Mouse (Mus musculus): ENCODE data around the gene Cenpp. TPM values are rescaled to one million over a fixed set of nuclear protein-coding genes. Genes with fewer than 3 reads are reported as not detected.
A peak's percentile ranks its signal among the peaks of the same experiment; 100 is the strongest.

Gene Cenpp
- total and polyA plus RNA-seq, 3 experiments = 0.57 to 2.4 (median 1.8) TPM

- TF ChIP-seq CTCF (IDR thresholded peaks at IDR 0.05) (no peak), EP300 (IDR thresholded peaks at IDR 0.05; ENCODE audit: insufficient read depth, low read depth, low read length) (no peak), POLR2A (IDR thresholded peaks at IDR 0.05; ENCODE audit: insufficient read depth, low read depth, low read length) (no peak)
- intact Hi-C loops (cut with DNase I) = no loop called here
- 84% methylated on average over 3 of the region's 3 CpGs for WGBS
- Histone ChIP-seq H3K9ac (ENCODE audit: low read depth, low read length) (no peak overlapping the region), H3K27ac (no peak overlapping the region), H3K4me1 (ENCODE audit: control insufficient read depth, insufficient read depth, low read length) (no peaks in the 10 kb centered on the region), H3K4me3 (no peak overlapping the region), H3K27me3 (ENCODE audit: control insufficient read depth, insufficient read depth, low read length) (no peaks in the 10 kb centered on the region), H3K36me3 (ENCODE audit: control insufficient read depth, insufficient read depth, low read length) (no peaks in the 10 kb centered on the region), H3K79me2 (replicated peaks; ENCODE audit: control insufficient read depth, insufficient read depth, low read length) (no peaks in the 10 kb centered on the region)
- no peak for DNase-seq
These were observed 82.2 kb downstream of the Cenpp start for GRCm38 (mm10) chr13:49570371-49570770.

GRCm38 (mm10) chr13:49564347-49564746 lies 88.2 kb downstream of the Cenpp start:
- H3K4me1 ChIP-seq (ENCODE audit: control insufficient read depth, insufficient read depth, low read length) = peaks cover 2% of the 10 kb centered on the region
- no peak overlapping the region for H3K27ac ChIP-seq
- no peaks in the 10 kb centered on the region for H3K79me2 ChIP-seq (replicated peaks; ENCODE audit: control insufficient read depth, insufficient read depth, low read length)
- intact Hi-C loops (cut with DNase I) = no loop called here
- DNase-seq = no peak
- H3K9ac ChIP-seq (ENCODE audit: low read depth, low read length) = no peak overlapping the region
- no peaks in the 10 kb centered on the region; the same call in 1 of the 2 replicates for H3K36me3 ChIP-seq (ENCODE audit: control insufficient read depth, insufficient read depth, low read length)
- H3K27me3 ChIP-seq (ENCODE audit: control insufficient read depth, insufficient read depth, low read length) = no peaks in the 10 kb centered on the region
- no peak overlapping the region for H3K4me3 ChIP-seq
- 96% methylated on average over 1 of the region's 1 CpGs for WGBS
- TF ChIP-seq POLR2A (IDR thresholded peaks at IDR 0.05; ENCODE audit: insufficient read depth, low read depth, low read length) = no peak
- no peak for TF ChIP-seq EP300 (IDR thresholded peaks at IDR 0.05; ENCODE audit: insufficient read depth, low read depth, low read length)
- TF ChIP-seq CTCF (IDR thresholded peaks at IDR 0.05) = no peak

DNA sequence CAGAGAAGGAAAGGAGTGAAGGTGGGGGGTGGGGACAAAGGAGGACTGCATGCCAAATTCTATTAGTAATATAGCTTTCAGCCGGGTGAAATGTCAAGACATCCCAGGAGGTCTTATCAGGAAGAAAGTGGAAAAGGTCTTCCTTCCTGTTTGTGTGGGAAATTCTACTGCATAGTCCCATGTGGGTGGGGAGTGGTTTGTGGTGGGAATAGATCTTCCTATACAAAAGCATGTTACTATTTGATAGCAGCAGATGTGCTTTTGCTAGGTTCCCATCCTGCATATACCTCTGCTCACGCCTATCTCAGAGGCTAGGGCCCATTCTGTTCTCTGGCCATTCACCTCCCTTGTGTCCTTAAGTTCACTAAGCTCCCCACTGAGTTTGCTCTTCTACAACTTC lies 91.7 kb downstream of the Cenpp start:
- DNase-seq = no peak
- Histone ChIP-seq H3K4me1 (ENCODE audit: control insufficient read depth, insufficient read depth, low read length) (peaks cover 2% of the 10 kb centered on the region), H3K79me2 (replicated peaks; ENCODE audit: control insufficient read depth, insufficient read depth, low read length) (no peaks in the 10 kb centered on the region), H3K27ac (no peak overlapping the region; the same call in 1 of the 2 replicates), H3K27me3 (ENCODE audit: control insufficient read depth, insufficient read depth, low read length) (no peaks in the 10 kb centered on the region), H3K9ac (ENCODE audit: low read depth, low read length) (no peak overlapping the region), H3K36me3 (ENCODE audit: control insufficient read depth, insufficient read depth, low read length) (peaks cover 2% of the 10 kb centered on the region; the same call in 1 of the 2 replicates), H3K4me3 (no peak overlapping the region)
- intact Hi-C loops (cut with DNase I) = no loop called here
- TF ChIP-seq EP300 (IDR thresholded peaks at IDR 0.05; ENCODE audit: insufficient read depth, low read depth, low read length) = no peak
- no peak for TF ChIP-seq POLR2A (IDR thresholded peaks at IDR 0.05; ENCODE audit: insufficient read depth, low read depth, low read length)
- no peak for TF ChIP-seq CTCF (IDR thresholded peaks at IDR 0.05)
- WGBS = 22% methylated on average over 2 of the region's 2 CpGs

DNA sequence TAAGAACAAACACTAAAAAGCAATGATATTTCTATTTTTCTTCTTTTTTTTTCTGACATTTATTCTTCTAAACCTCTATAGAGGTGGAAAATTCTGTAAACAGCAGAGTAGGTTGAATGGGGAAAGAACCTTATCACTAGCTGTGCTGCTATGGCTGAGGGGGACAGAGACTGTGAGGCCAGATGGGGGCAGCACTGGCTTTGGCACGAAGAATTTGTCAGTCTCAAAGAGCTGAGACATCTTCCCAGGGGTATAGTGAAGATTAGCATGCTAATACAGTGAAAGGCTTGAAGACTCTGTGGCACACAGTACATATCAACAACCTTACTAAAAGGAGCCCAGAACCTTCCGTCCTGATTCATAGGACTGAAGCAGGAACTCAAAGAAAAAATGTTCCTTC lies 93.4 kb downstream of the Cenpp start:
- no peak overlapping the region for H3K4me3 ChIP-seq
- H3K4me1 ChIP-seq (ENCODE audit: control insufficient read depth, insufficient read depth, low read length) = peaks cover 2% of the 10 kb centered on the region
- TF ChIP-seq CTCF (IDR thresholded peaks at IDR 0.05) = peak; percentile 71
- TF ChIP-seq POLR2A (IDR thresholded peaks at IDR 0.05; ENCODE audit: insufficient read depth, low read depth, low read length) = no peak
- TF ChIP-seq EP300 (IDR thresholded peaks at IDR 0.05; ENCODE audit: insufficient read depth, low read depth, low read length) = 0 out of 2 replicates have a peak, but pooled peaks have one; percentile 13
- DNase-seq = peak; percentile 54 to 70
- no peaks in the 10 kb centered on the region for H3K27me3 ChIP-seq (ENCODE audit: control insufficient read depth, insufficient read depth, low read length)
- no peaks in the 10 kb centered on the region for H3K79me2 ChIP-seq (replicated peaks; ENCODE audit: control insufficient read depth, insufficient read depth, low read length)
- H3K27ac ChIP-seq = no peak overlapping the region
- intact Hi-C loops (cut with DNase I) = loop anchor here (5.0 kb wide), 1 partner anchor 88 kb away; no protein-coding TSS in a partner anchor
- 37% methylated on average over 2 of the region's 2 CpGs for WGBS
- H3K9ac ChIP-seq (ENCODE audit: low read depth, low read length) = no peak overlapping the region
- H3K36me3 ChIP-seq (ENCODE audit: control insufficient read depth, insufficient read depth, low read length) = peaks cover 2% of the 10 kb centered on the region; the same call in 1 of the 2 replicates

- Histone ChIP-seq H3K79me2 (replicated peaks; ENCODE audit: control insufficient read depth, insufficient read depth, low read length) (no peaks in the 10 kb centered on the region), H3K4me1 (ENCODE audit: control insufficient read depth, insufficient read depth, low read length) (peaks cover 2% of the 10 kb centered on the region), H3K36me3 (ENCODE audit: control insufficient read depth, insufficient read depth, low read length) (peaks cover 2% of the 10 kb centered on the region; the same call in 1 of the 2 replicates), H3K9ac (ENCODE audit: low read depth, low read length) (no peak overlapping the region), H3K27me3 (ENCODE audit: control insufficient read depth, insufficient read depth, low read length) (no peaks in the 10 kb centered on the region), H3K4me3 (no peak overlapping the region), H3K27ac (no peak overlapping the region)
- 45% methylated on average over 1 of the region's 1 CpGs for WGBS
- TF ChIP-seq EP300 (IDR thresholded peaks at IDR 0.05; ENCODE audit: insufficient read depth, low read depth, low read length) (no peak), POLR2A (IDR thresholded peaks at IDR 0.05; ENCODE audit: insufficient read depth, low read depth, low read length) (no peak), CTCF (IDR thresholded peaks at IDR 0.05) (no peak)
- intact Hi-C loops (cut with DNase I) = loop anchor here (5.0 kb wide), 1 partner anchor 90 kb away; no protein-coding TSS in a partner anchor
- DNase-seq = no peak
These were observed 95.7 kb downstream of the Cenpp start for GRCm38 (mm10) chr13:49556924-49557323.

GRCm38 (mm10) chr13:49556203-49556602 lies 96.4 kb downstream of the Cenpp start:
- H3K4me3 ChIP-seq = no peak overlapping the region
- peaks cover 2% of the 10 kb centered on the region; the same call in 1 of the 2 replicates for H3K36me3 ChIP-seq (ENCODE audit: control insufficient read depth, insufficient read depth, low read length)
- H3K27me3 ChIP-seq (ENCODE audit: control insufficient read depth, insufficient read depth, low read length) = no peaks in the 10 kb centered on the region
- peaks cover 2% of the 10 kb centered on the region for H3K4me1 ChIP-seq (ENCODE audit: control insufficient read depth, insufficient read depth, low read length)
- WGBS = 62% methylated on average over 1 of the region's 1 CpGs
- H3K79me2 ChIP-seq (replicated peaks; ENCODE audit: control insufficient read depth, insufficient read depth, low read length) = no peaks in the 10 kb centered on the region
- DNase-seq = peak in 1 of 2 experiments; percentile 46
- intact Hi-C loops (cut with DNase I) = loop anchor here (5.0 kb wide), 1 partner anchor 91 kb away; no protein-coding TSS in a partner anchor
- no peak overlapping the region for H3K27ac ChIP-seq
- TF ChIP-seq EP300 (IDR thresholded peaks at IDR 0.05; ENCODE audit: insufficient read depth, low read depth, low read length) (0 out of 2 replicates have a peak, but pooled peaks have one; percentile 57), POLR2A (IDR thresholded peaks at IDR 0.05; ENCODE audit: insufficient read depth, low read depth, low read length) (no peak), CTCF (IDR thresholded peaks at IDR 0.05) (no peak)
- H3K9ac ChIP-seq (ENCODE audit: low read depth, low read length) = no peak overlapping the region

All from heart, adult 2 months (tissue).